Mouse (Mus musculus): ENCODE data around the gene Gm21425. TPM values are rescaled to one million over a fixed set of nuclear protein-coding genes. Genes with fewer than 3 reads are reported as not detected.

The Gm21425 gene
- polyA plus RNA-seq (2021; fragmentation: Nextera tagmentation), result not detected in 2 replicates
- long read RNA-seq, experiment 1, result 0 reads
- long read RNA-seq, experiment 2, result 0 reads

GRCm38 (mm10) chrY:13161668-13162067 is at the start of gene Gm21425:
Gene Gm21425, plus strand, starts transcription at chrY:13161968.

GRCm38 (mm10) chrY:13133392-13133791 is 28.4 kb upstream of the Gm21425 start, which contains the start of gene Gm21891:
Gene Gm21891, minus strand, starts transcription at chrY:13133492.

Other genes with a start within 250 kb of the Gm21425 start
- gene Gm20807, start 119.1 kb upstream of the Gm21425 start, polyA plus RNA-seq (2021; fragmentation: Nextera tagmentation), result not detected in 2 replicates
- gene Gm21891, start 28.5 kb upstream of the Gm21425 start, polyA plus RNA-seq (2021; fragmentation: Nextera tagmentation), result not detected in 2 replicates
- not detected in 2 replicates for gene Gm21828, start 62.0 kb downstream of the Gm21425 start, polyA plus RNA-seq (2021; fragmentation: Nextera tagmentation)
- gene Gm21440, start 90.4 kb downstream of the Gm21425 start, polyA plus RNA-seq (2021; fragmentation: Nextera tagmentation), result not detected in 2 replicates
- not detected in 2 replicates for gene Gm21454, start 90.5 kb downstream of the Gm21425 start, polyA plus RNA-seq (2021; fragmentation: Nextera tagmentation)
- gene Gm21725, start 187.1 kb downstream of the Gm21425 start, polyA plus RNA-seq (2021; fragmentation: Nextera tagmentation), result not detected in 2 replicates